Mouse (Mus musculus) cerebellum, adult 2 months (tissue): ENCODE results near the gene Pmch.

Source experiments
- CTCF ChIP-seq: fragments of 200-500 bp; IDR thresholded peaks from 2 replicates; pipeline ENCODE4 v1.5.1; 2011; ENCODE audit warnings: low read depth, mild to moderate bottlenecking, control low read depth, low read length, moderate library complexity, borderline replicate concordance; ENCODE audit not compliant: insufficient read depth
- POLR2A ChIP-seq: fragments of 200-500 bp; IDR thresholded peaks from 2 replicates; pipeline ENCODE4 v1.6.1; 2011; ENCODE audit warnings: low read length, control low read depth, borderline replicate concordance; ENCODE audit not compliant: insufficient read depth

DNA sequence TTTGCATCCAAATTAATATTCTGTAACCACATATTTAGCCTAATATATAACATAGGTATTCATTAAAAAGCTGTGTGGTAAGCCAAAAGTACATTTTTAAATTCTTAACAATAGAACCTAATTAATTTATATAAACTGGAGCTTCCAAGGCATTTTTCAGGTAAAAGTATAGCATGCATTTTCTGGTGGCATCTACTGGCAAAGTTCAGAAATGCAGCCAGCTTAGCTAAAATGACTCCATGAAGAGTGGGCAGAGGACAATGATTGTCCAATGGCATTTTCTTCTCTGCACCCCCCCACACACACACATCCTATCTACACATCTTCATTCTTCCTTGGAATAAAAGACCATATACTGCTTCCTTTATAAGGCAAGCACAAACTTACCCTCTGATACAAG is 28.8 kb downstream of the Pmch start:
- TF ChIP-seq CTCF: no peak
- TF ChIP-seq POLR2A: no peak
